Mouse (Mus musculus) neural tube, embryonic 15.5 days (tissue): ENCODE measurements around the gene Asb8. TPM values are rescaled to one million over a fixed set of nuclear protein-coding genes. Genes with fewer than 3 reads are reported as not detected.

ENCODE experiments used
- ATAC-seq: fragments of 200-750 bp; cut with Nextera tagmentation; 2 replicates; pipeline ENCODE4 v1.8.0; 2017; ENCODE audit warnings: mild to moderate bottlenecking, moderate TSS enrichment, moderate library complexity; ENCODE audit not compliant: low FRiP score
- H3K27ac ChIP-seq: fragments of 300-500 bp; sonication (generic); replicated peaks from 2 replicates; pipeline ENCODE4 v1.5.1; 2015; ENCODE audit warnings: mild to moderate bottlenecking, inconsistent platforms
- H3K27me3 ChIP-seq: fragments of 300-500 bp; sonication (generic); replicated peaks from 2 replicates; pipeline ENCODE4 v1.6.1; 2015; ENCODE audit warnings: inconsistent platforms
- H3K36me3 ChIP-seq: fragments of 300-500 bp; sonication (generic); 2 replicates; pipeline ENCODE4 v1.6.1; 2015; ENCODE audit warnings: inconsistent platforms
- H3K4me1 ChIP-seq: fragments of 300-500 bp; sonication (generic); 2 replicates; pipeline ENCODE4 v1.6.1; 2015; ENCODE audit warnings: inconsistent platforms
- H3K4me2 ChIP-seq: fragments of 300-500 bp; sonication (generic); 2 replicates; pipeline ENCODE4 v1.6.1; 2015; ENCODE audit warnings: inconsistent platforms, mild to moderate bottlenecking, moderate library complexity
- H3K4me3 ChIP-seq: fragments of 300-500 bp; sonication (generic); replicated peaks from 2 replicates; pipeline ENCODE4 v1.5.1; 2015; ENCODE audit warnings: mild to moderate bottlenecking, inconsistent platforms
- H3K9ac ChIP-seq: fragments of 300-500 bp; sonication (generic); replicated peaks from 2 replicates; pipeline ENCODE4 v1.6.1; 2015; ENCODE audit warnings: mild to moderate bottlenecking, inconsistent platforms
- H3K9me3 ChIP-seq: fragments of 300-500 bp; sonication (generic); replicated peaks from 2 replicates; pipeline ENCODE4 v1.6.1; 2016; ENCODE audit warnings: inconsistent platforms
- WGBS: fragments of 180-500 bp; shearing (Covaris S2); methylation state at CpG from one replicate; pipeline ENCODE4 v1.1.7; 2015; ENCODE audit warnings: mixed read lengths; 5-methylcytosine and 5-hydroxymethylcytosine counted together
- polyA plus RNA-seq: library from polyadenylated mRNA; unstranded; fragments of >200 nt; fragmentation: Nextera tagmentation; extraction: Ambion mirVana; gene quantifications from 2 replicates; pipeline ENCODE4 v1.2.1, GENCODE M21; 2015

Gene Asb8
- polyA plus RNA-seq, 1 experiment from 2014 or later, result 61.9 TPM

- Histone ChIP-seq H3K9ac (no peak overlapping the region), H3K36me3 (no peaks in the 10 kb centered on the region), H3K4me1 (no peaks in the 10 kb centered on the region), H3K9me3 (no peaks in the 10 kb centered on the region), H3K4me2 (no peak overlapping the region), H3K4me3 (no peak overlapping the region), H3K27me3 (no peaks in the 10 kb centered on the region), H3K27ac (no peak overlapping the region)
- no peak for ATAC-seq
- WGBS, result 81% methylated on average over 3 of the region's 3 CpGs
Measured at GRCm38 (mm10) chr15:98154631-98155030, 10.8 kb downstream of the Asb8 start.

GRCm38 (mm10) chr15:98154146-98154545, 11.3 kb downstream of the Asb8 start:
- H3K4me2 ChIP-seq, result no peak overlapping the region
- no peaks in the 10 kb centered on the region for H3K4me1 ChIP-seq
- ATAC-seq, result no peak
- H3K9ac ChIP-seq, result no peak overlapping the region
- H3K36me3 ChIP-seq, result no peaks in the 10 kb centered on the region
- no peaks in the 10 kb centered on the region for H3K27me3 ChIP-seq
- H3K27ac ChIP-seq, result no peak overlapping the region
- no peaks in the 10 kb centered on the region for H3K9me3 ChIP-seq
- no peak overlapping the region for H3K4me3 ChIP-seq
- WGBS, result 71% methylated on average over 4 of the region's 4 CpGs

DNA sequence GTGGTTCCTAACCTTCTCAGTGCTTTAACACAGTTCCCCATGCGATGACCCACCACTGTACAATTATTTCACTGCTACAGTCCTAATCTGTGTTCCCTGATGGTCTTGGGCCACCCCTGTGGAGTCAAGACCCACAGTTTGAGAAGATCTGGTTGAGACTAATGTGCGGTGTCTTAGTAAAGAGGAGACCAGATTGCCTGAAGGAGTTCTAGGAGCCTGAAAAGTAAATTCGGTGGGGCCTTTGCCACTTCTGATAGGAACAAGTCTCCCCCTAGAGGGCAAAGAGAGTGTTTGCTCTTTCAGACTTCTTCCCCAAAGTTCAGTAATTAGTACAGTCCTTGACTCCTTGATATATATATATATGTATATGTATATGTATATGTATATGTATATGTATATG, 11.8 kb downstream of the Asb8 start:
- 34% methylated on average over 3 of the region's 3 CpGs for WGBS
- H3K9ac ChIP-seq, result no peak overlapping the region
- no peak overlapping the region for H3K4me2 ChIP-seq
- H3K27me3 ChIP-seq, result no peaks in the 10 kb centered on the region
- H3K4me1 ChIP-seq, result no peaks in the 10 kb centered on the region
- H3K4me3 ChIP-seq, result no peak overlapping the region
- no peak overlapping the region for H3K27ac ChIP-seq
- ATAC-seq, result no peak
- H3K36me3 ChIP-seq, result no peaks in the 10 kb centered on the region
- no peaks in the 10 kb centered on the region for H3K9me3 ChIP-seq

- Histone ChIP-seq H3K9me3 (no peaks in the 10 kb centered on the region), H3K36me3 (no peaks in the 10 kb centered on the region), H3K9ac (no peak overlapping the region), H3K4me3 (no peak overlapping the region), H3K4me1 (no peaks in the 10 kb centered on the region), H3K27me3 (no peaks in the 10 kb centered on the region), H3K27ac (no peak overlapping the region), H3K4me2 (no peak overlapping the region)
- no peak for ATAC-seq
- 71% methylated on average over 7 of the region's 7 CpGs for WGBS
Measured at GRCm38 (mm10) chr15:98152916-98153315, 12.5 kb downstream of the Asb8 start.

GRCm38 (mm10) chr15:98149166-98149602, 16.2 kb downstream of the Asb8 start:
- Histone ChIP-seq H3K4me1 (peaks cover 13% of the 10 kb centered on the region), H3K9me3 (no peaks in the 10 kb centered on the region), H3K27me3 (no peaks in the 10 kb centered on the region), H3K9ac (no peak overlapping the region), H3K4me2 (no peak overlapping the region), H3K4me3 (no peak overlapping the region), H3K36me3 (no peaks in the 10 kb centered on the region), H3K27ac (no peak overlapping the region)
- WGBS, result 85% methylated on average over 10 of the region's 10 CpGs
- no peak for ATAC-seq

- Histone ChIP-seq H3K4me2 (no peak overlapping the region), H3K27me3 (no peaks in the 10 kb centered on the region), H3K9me3 (no peaks in the 10 kb centered on the region), H3K9ac (no peak overlapping the region), H3K4me3 (no peak overlapping the region), H3K27ac (no peak overlapping the region), H3K4me1 (peaks cover 13% of the 10 kb centered on the region), H3K36me3 (no peaks in the 10 kb centered on the region)
- 89% methylated on average over 3 of the region's 3 CpGs for WGBS
- no peak for ATAC-seq
Measured at GRCm38 (mm10) chr15:98148356-98148755, 17.1 kb downstream of the Asb8 start.

DNA sequence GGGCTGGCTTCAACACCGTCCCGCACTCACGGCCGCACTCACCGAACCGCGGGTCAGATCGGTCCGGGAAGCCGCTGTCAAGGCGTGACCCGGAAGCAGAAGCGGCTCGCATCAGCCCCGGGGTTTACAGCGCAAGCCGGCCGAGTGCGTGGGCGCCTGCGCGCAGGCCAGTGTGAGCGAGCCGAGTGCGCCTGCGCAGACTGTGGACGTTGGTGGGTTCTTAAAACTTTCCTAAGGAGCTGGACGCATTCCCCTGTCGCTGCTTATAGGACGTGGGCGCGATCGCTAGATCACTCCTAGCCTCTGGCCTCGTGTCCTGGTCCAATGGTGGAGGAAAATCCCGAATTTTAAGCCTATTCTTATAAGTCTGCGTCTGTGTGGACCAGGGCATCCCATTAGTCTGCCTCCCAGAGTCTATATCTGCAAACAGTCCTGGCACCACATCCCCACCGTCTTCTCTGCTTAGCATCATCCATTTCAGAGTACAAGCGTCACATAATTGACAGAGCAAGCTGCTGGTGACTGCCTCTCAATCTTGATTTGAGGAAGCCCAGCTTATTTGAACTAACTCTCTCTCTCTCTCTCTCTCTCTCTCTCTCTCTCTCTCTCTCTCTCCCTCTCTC, 19.8 kb downstream of the Asb8 start:
- peak overlapping the region; percentile 85 for H3K4me3 ChIP-seq
- no peaks in the 10 kb centered on the region for H3K9me3 ChIP-seq
- 1% methylated on average over 38 of the region's 38 CpGs for WGBS
- no peaks in the 10 kb centered on the region for H3K27me3 ChIP-seq
- peak overlapping the region; percentile 77 for H3K27ac ChIP-seq
- peaks cover 14% of the 10 kb centered on the region for H3K36me3 ChIP-seq
- peak overlapping the region; percentile 84 for H3K4me2 ChIP-seq
- peaks cover 15% of the 10 kb centered on the region for H3K4me1 ChIP-seq
- peak; percentile 97 for ATAC-seq
- H3K9ac ChIP-seq, result peak overlapping the region; percentile 96

DNA sequence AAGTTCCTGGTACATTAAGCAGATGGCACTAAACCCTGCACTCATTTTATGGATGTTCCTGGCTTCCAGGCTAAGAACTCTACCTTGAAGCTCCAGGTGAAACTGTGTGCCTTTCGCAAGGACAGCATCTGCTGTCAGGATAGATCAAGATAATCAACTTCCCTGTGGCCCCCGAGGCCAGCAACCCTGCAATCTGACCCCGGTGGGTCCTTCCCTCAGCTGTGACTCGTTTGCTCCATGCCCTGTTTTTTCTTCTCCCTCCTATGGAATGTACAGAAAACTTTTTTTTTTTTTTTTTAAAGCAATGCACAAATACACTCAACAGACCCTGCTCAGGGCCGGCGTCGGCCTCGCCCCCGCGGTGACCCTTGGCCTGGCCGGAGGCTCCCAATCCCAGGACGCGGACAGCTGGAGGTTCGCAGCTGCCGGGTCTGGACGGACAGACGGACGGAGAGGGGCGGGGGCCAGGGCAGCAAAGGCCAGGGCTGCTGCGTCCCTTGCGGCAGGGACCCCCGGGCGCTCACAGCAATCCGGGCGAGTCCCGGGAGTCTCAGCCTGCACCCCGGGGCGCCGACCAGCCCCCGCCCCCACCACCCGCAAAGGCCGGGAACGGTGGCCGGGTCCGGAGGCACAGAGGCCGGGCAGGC, 20.4 kb downstream of the Asb8 start:
- Histone ChIP-seq H3K9ac (peak overlapping the region; percentile 96), H3K9me3 (no peaks in the 10 kb centered on the region), H3K4me2 (peak overlapping the region; percentile 84), H3K27me3 (no peaks in the 10 kb centered on the region), H3K4me1 (peaks cover 15% of the 10 kb centered on the region), H3K27ac (peak overlapping the region; percentile 77), H3K4me3 (peak overlapping the region; percentile 85), H3K36me3 (peaks cover 21% of the 10 kb centered on the region)
- 2% methylated on average over 32 of the region's 36 CpGs for WGBS
- peak; percentile 16 for ATAC-seq

DNA sequence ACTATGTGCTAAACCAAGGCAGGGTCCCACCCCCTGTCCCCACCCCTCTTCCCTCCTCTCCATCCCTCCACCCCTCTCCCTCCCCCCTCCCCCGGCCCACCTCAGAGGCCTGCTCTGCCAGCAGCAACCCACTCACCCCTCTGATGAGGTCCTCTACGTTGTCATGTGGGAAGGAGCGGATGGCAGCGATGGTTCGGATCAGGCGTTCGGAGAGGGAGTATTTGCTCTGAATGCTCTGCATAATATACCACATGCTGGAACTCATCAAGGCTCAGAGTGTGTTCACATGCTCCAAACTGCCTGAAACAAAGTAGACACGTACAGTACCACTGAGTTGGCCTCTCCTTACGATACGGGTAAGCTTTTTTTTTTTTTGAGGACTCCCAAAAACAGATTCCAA, 22.9 kb downstream of the Asb8 start:
- no peak overlapping the region for H3K4me2 ChIP-seq
- H3K4me3 ChIP-seq, result no peak overlapping the region
- no peaks in the 10 kb centered on the region for H3K27me3 ChIP-seq
- H3K9ac ChIP-seq, result no peak overlapping the region
- H3K27ac ChIP-seq, result no peak overlapping the region
- H3K36me3 ChIP-seq, result peaks cover 43% of the 10 kb centered on the region
- WGBS, result 87% methylated on average over 9 of the region's 10 CpGs
- peaks cover 15% of the 10 kb centered on the region for H3K4me1 ChIP-seq
- H3K9me3 ChIP-seq, result no peaks in the 10 kb centered on the region
- ATAC-seq, result no peak

GRCm38 (mm10) chr15:98140809-98141208, 24.6 kb downstream of the Asb8 start:
- WGBS, result 95% methylated on average over 5 of the region's 5 CpGs
- H3K9ac ChIP-seq, result no peak overlapping the region
- no peak overlapping the region for H3K4me3 ChIP-seq
- no peak overlapping the region for H3K27ac ChIP-seq
- no peak for ATAC-seq
- no peaks in the 10 kb centered on the region for H3K27me3 ChIP-seq
- H3K9me3 ChIP-seq, result no peaks in the 10 kb centered on the region
- H3K4me1 ChIP-seq, result peaks cover 11% of the 10 kb centered on the region
- H3K36me3 ChIP-seq, result peaks cover 59% of the 10 kb centered on the region
- no peak overlapping the region for H3K4me2 ChIP-seq

GRCm38 (mm10) chr15:98139763-98140162, 25.7 kb downstream of the Asb8 start:
- Histone ChIP-seq H3K4me3 (no peak overlapping the region), H3K36me3 (peaks cover 69% of the 10 kb centered on the region), H3K27ac (no peak overlapping the region), H3K4me1 (peaks cover 8% of the 10 kb centered on the region), H3K9ac (no peak overlapping the region), H3K4me2 (no peak overlapping the region), H3K27me3 (no peaks in the 10 kb centered on the region), H3K9me3 (no peaks in the 10 kb centered on the region)
- no peak for ATAC-seq
- WGBS, result 62% methylated on average over 7 of the region's 7 CpGs

GRCm38 (mm10) chr15:98136871-98137270, 28.6 kb downstream of the Asb8 start:
- no peak for ATAC-seq
- H3K9ac ChIP-seq, result no peak overlapping the region
- H3K9me3 ChIP-seq, result no peaks in the 10 kb centered on the region
- no peaks in the 10 kb centered on the region for H3K27me3 ChIP-seq
- H3K36me3 ChIP-seq, result peaks cover 91% of the 10 kb centered on the region
- no peak overlapping the region for H3K4me2 ChIP-seq
- 94% methylated on average over 9 of the region's 9 CpGs for WGBS
- no peak overlapping the region for H3K27ac ChIP-seq
- no peak overlapping the region for H3K4me3 ChIP-seq
- no peaks in the 10 kb centered on the region for H3K4me1 ChIP-seq
